Mouse (Mus musculus) heart, embryonic 13.5 days (tissue): ENCODE measurements around the gene Ibsp. TPM values are rescaled to one million over a fixed set of nuclear protein-coding genes. Genes with fewer than 3 reads are reported as not detected.

Experiments used
- ATAC-seq: fragments of 200-750 bp; cut with Nextera tagmentation; 2 replicates; pipeline ENCODE4 v1.8.0; 2017; ENCODE audit warnings: moderate TSS enrichment; ENCODE audit not compliant: insufficient number of reproducible peaks, low FRiP score, low TSS enrichment; ENCODE audit errors: extremely low read depth
- H3K27ac ChIP-seq: fragments of 300-500 bp; sonication (generic); replicated peaks from 2 replicates; pipeline ENCODE4 v1.5.1; 2015; ENCODE audit warnings: moderate library complexity, mild to moderate bottlenecking, inconsistent platforms
- H3K27me3 ChIP-seq: fragments of 300-500 bp; sonication (generic); replicated peaks from 2 replicates; pipeline ENCODE4 v1.6.1; 2015; ENCODE audit warnings: mild to moderate bottlenecking, inconsistent platforms
- H3K36me3 ChIP-seq: fragments of 300-500 bp; sonication (generic); 2 replicates; pipeline ENCODE4 v1.6.1; 2015; ENCODE audit warnings: mild to moderate bottlenecking, inconsistent platforms
- H3K4me1 ChIP-seq: fragments of 300-500 bp; sonication (generic); 2 replicates; pipeline ENCODE4 v1.6.1; 2015; ENCODE audit warnings: inconsistent platforms
- H3K4me2 ChIP-seq: fragments of 300-500 bp; sonication (generic); 2 replicates; pipeline ENCODE4 v1.6.1; 2015; ENCODE audit warnings: inconsistent platforms, mild to moderate bottlenecking, moderate library complexity
- H3K4me3 ChIP-seq: fragments of 300-500 bp; sonication (generic); 2 replicates; pipeline ENCODE4 v1.5.1; 2015; ENCODE audit warnings: moderate library complexity, mild to moderate bottlenecking, inconsistent platforms
- H3K9ac ChIP-seq: fragments of 300-500 bp; sonication (generic); 2 replicates; pipeline ENCODE4 v1.6.1; 2015; ENCODE audit warnings: inconsistent platforms, mild to moderate bottlenecking, moderate library complexity
- H3K9me3 ChIP-seq: fragments of 300-500 bp; sonication (generic); 2 replicates; pipeline ENCODE4 v1.6.1; 2016; ENCODE audit warnings: inconsistent platforms
- WGBS: fragments of 180-500 bp; shearing (Covaris S2); methylation state at CpG from one replicate; pipeline ENCODE4 v1.1.7; 2015; ENCODE audit warnings: mixed read lengths; 5-methylcytosine and 5-hydroxymethylcytosine counted together
- polyA plus RNA-seq: library from polyadenylated mRNA; unstranded; fragments of >200 nt; fragmentation: Nextera tagmentation; extraction: Ambion mirVana; gene quantifications from 2 replicates; pipeline ENCODE4 v1.2.1, GENCODE M21; 2015

The Ibsp gene
- polyA plus RNA-seq: 0.06 and 0.17 TPM in 2 replicates

- no peak within 1 kb of the TSS for H3K4me3 ChIP-seq
- no peak within 1 kb of the TSS for H3K9ac ChIP-seq
- no peaks in the 10 kb centered on the region for H3K27me3 ChIP-seq
- no peaks in the 10 kb centered on the region for H3K9me3 ChIP-seq
- no peak within 1 kb of the TSS for H3K27ac ChIP-seq
- H3K4me1 ChIP-seq: no peaks in the 10 kb centered on the region
- 50% methylated on average over 6 of the region's 6 CpGs for WGBS
- H3K4me2 ChIP-seq: no peak within 1 kb of the TSS
- no peak for ATAC-seq
- H3K36me3 ChIP-seq: no peaks in the 10 kb centered on the region
Measured at GRCm38 (mm10) chr5:104298994-104299393, at the start of gene Ibsp. TSS of gene Ibsp (plus strand) at chr5:104299171.

- no peaks in the 10 kb centered on the region for H3K4me1 ChIP-seq
- H3K4me2 ChIP-seq: no peak overlapping the region
- H3K27me3 ChIP-seq: no peaks in the 10 kb centered on the region
- no peaks in the 10 kb centered on the region for H3K36me3 ChIP-seq
- no peaks in the 10 kb centered on the region for H3K9me3 ChIP-seq
- H3K4me3 ChIP-seq: no peak overlapping the region
- no peak overlapping the region for H3K27ac ChIP-seq
- WGBS: 68% methylated on average over 5 of the region's 5 CpGs
- no peak for ATAC-seq
- no peak overlapping the region for H3K9ac ChIP-seq
Measured at GRCm38 (mm10) chr5:104251811-104252210, 47.2 kb upstream of the Ibsp start.

GRCm38 (mm10) chr5:104256585-104256984, 42.4 kb upstream of the Ibsp start:
- H3K4me3 ChIP-seq: no peak overlapping the region
- no peaks in the 10 kb centered on the region for H3K9me3 ChIP-seq
- no peak overlapping the region for H3K9ac ChIP-seq
- H3K27me3 ChIP-seq: no peaks in the 10 kb centered on the region
- no peaks in the 10 kb centered on the region for H3K36me3 ChIP-seq
- 60% methylated on average over 3 of the region's 3 CpGs for WGBS
- no peaks in the 10 kb centered on the region for H3K4me1 ChIP-seq
- no peak overlapping the region for H3K4me2 ChIP-seq
- no peak overlapping the region for H3K27ac ChIP-seq
- no peak for ATAC-seq

- Histone ChIP-seq H3K9me3 (no peaks in the 10 kb centered on the region), H3K9ac (no peak overlapping the region), H3K27me3 (no peaks in the 10 kb centered on the region), H3K4me2 (no peak overlapping the region), H3K4me3 (no peak overlapping the region), H3K27ac (no peak overlapping the region), H3K4me1 (no peaks in the 10 kb centered on the region), H3K36me3 (no peaks in the 10 kb centered on the region)
- ATAC-seq: no peak
- 68% methylated on average over 4 of the region's 4 CpGs for WGBS
Measured at GRCm38 (mm10) chr5:104261908-104262461, 37.0 kb upstream of the Ibsp start.

- Histone ChIP-seq H3K4me1 (no peaks in the 10 kb centered on the region), H3K4me3 (no peak overlapping the region), H3K9me3 (no peaks in the 10 kb centered on the region), H3K27ac (no peak overlapping the region), H3K4me2 (no peak overlapping the region), H3K9ac (no peak overlapping the region), H3K36me3 (no peaks in the 10 kb centered on the region), H3K27me3 (no peaks in the 10 kb centered on the region)
- no peak for ATAC-seq
- WGBS: 84% methylated on average over 13 of the region's 13 CpGs
Measured at GRCm38 (mm10) chr5:104263014-104263776, 35.8 kb upstream of the Ibsp start.

DNA sequence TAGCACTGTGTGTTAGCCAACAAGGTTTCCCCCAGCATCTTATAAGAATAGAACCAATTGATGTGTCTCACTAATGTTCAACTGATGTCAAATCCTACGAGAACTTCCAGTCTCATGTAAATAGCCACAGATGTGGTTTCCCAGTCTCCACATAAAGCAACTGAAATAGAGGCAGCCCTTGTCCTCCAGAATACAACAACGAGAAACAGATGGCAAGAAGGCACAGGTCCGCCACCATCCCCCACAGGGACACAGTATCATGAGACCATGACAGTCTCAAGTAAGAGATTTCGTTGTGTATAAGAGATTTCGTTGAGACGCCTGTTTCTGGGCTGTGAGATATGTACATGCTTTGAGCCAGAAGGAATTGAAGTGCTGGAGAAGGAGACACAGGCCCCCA, 4.8 kb upstream of the Ibsp start:
- ATAC-seq: no peak
- Histone ChIP-seq H3K4me2 (no peak overlapping the region), H3K36me3 (no peaks in the 10 kb centered on the region), H3K9me3 (no peaks in the 10 kb centered on the region), H3K4me1 (no peaks in the 10 kb centered on the region), H3K27me3 (no peaks in the 10 kb centered on the region), H3K4me3 (no peak overlapping the region), H3K27ac (no peak overlapping the region), H3K9ac (no peak overlapping the region)
- 62% methylated on average over 6 of the region's 6 CpGs for WGBS

- ATAC-seq: no peak
- H3K36me3 ChIP-seq: no peaks in the 10 kb centered on the region
- no peak overlapping the region for H3K4me2 ChIP-seq
- no peak overlapping the region for H3K9ac ChIP-seq
- H3K4me1 ChIP-seq: no peaks in the 10 kb centered on the region
- no peaks in the 10 kb centered on the region for H3K9me3 ChIP-seq
- no peak overlapping the region for H3K4me3 ChIP-seq
- 65% methylated on average over 1 of the region's 1 CpGs for WGBS
- H3K27me3 ChIP-seq: no peaks in the 10 kb centered on the region
- no peak overlapping the region for H3K27ac ChIP-seq
Measured at GRCm38 (mm10) chr5:104314073-104314472, 15.1 kb downstream of the Ibsp start.

DNA sequence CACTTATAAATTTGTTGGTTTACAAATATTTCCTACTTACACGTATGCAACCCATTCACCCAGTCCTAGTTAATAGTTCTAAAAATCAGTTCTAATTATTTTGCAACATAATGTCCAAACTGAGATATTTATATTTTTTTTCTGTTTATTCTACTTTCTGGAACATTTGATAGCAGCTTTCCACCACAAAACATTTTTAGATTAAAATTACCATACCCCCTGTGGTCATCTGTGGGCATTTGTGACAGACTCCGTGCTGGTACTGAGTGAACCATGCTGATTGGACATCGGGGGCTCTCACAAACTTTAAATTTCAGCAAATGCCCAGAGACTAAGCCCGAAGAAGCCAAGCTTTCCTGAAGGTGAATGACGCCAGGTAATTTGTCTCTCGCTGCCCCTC, 26.1 kb downstream of the Ibsp start, which contains the start of gene Mepe:
Gene Mepe, plus strand, starts transcription at position 301 of the 400 bp plus-strand sequence.
- Histone ChIP-seq H3K4me2 (no peak within 1 kb of the TSS), H3K9ac (no peak within 1 kb of the TSS), H3K4me3 (no peak within 1 kb of the TSS), H3K9me3 (no peaks in the 10 kb centered on the region), H3K27me3 (no peaks in the 10 kb centered on the region), H3K36me3 (no peaks in the 10 kb centered on the region), H3K4me1 (no peaks in the 10 kb centered on the region), H3K27ac (no peak within 1 kb of the TSS)
- WGBS: 85% methylated on average over 6 of the region's 6 CpGs
- ATAC-seq: no peak

DNA sequence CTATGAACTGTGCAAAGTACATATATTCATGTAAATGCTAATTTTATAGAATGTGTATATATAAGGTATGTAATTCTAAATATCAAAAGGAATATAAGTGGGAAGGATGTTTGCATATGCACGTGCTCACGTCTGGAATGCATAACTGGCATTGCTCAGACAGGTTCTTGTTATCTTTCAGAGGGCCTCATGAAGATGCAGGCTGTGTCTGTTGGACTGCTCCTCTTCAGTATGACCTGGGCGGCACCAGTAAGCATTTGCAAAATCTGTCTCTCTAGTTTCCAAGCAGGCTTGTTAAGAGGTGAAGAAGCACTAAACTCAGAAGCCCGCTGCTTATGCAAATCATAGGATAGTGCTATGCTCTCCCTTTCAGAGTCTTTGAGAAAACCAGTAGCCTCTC, 27.9 kb downstream of the Ibsp start:
- Histone ChIP-seq H3K27ac (no peak overlapping the region), H3K36me3 (no peaks in the 10 kb centered on the region), H3K27me3 (no peaks in the 10 kb centered on the region), H3K4me3 (no peak overlapping the region), H3K9ac (no peak overlapping the region), H3K4me1 (no peaks in the 10 kb centered on the region), H3K9me3 (no peaks in the 10 kb centered on the region), H3K4me2 (no peak overlapping the region)
- ATAC-seq: no peak
- WGBS: 53% methylated on average over 4 of the region's 4 CpGs

GRCm38 (mm10) chr5:104327389-104327788, 28.4 kb downstream of the Ibsp start:
- Histone ChIP-seq H3K4me1 (no peaks in the 10 kb centered on the region), H3K4me3 (no peak overlapping the region), H3K36me3 (no peaks in the 10 kb centered on the region), H3K27me3 (no peaks in the 10 kb centered on the region), H3K9me3 (no peaks in the 10 kb centered on the region), H3K9ac (no peak overlapping the region), H3K27ac (no peak overlapping the region), H3K4me2 (no peak overlapping the region)
- ATAC-seq: no peak
- 74% methylated on average over 8 of the region's 8 CpGs for WGBS

DNA sequence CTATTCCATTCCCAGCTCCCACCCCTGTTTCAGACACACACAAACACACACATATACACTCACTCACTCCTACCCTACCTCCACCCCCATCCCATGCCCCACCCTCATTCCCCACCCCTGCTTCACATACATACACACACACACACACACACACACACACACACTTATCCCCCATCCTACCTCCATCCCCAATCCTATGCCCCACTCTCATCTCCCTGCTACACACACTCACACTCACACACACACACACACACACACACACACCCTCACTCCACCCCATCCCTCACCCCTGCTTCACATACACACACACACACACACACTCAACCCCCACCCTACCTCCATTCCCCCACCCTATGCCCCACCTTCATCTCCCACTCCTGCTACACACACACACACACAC, 28.9 kb downstream of the Ibsp start:
- Histone ChIP-seq H3K9ac (no peak overlapping the region), H3K36me3 (no peaks in the 10 kb centered on the region), H3K27me3 (no peaks in the 10 kb centered on the region), H3K4me3 (no peak overlapping the region), H3K4me1 (0 out of 2 replicates have a peak, but pooled peaks cover under 1% of the 10 kb centered on the region), H3K27ac (no peak overlapping the region), H3K9me3 (no peaks in the 10 kb centered on the region), H3K4me2 (no peak overlapping the region)
- ATAC-seq: no peak

DNA sequence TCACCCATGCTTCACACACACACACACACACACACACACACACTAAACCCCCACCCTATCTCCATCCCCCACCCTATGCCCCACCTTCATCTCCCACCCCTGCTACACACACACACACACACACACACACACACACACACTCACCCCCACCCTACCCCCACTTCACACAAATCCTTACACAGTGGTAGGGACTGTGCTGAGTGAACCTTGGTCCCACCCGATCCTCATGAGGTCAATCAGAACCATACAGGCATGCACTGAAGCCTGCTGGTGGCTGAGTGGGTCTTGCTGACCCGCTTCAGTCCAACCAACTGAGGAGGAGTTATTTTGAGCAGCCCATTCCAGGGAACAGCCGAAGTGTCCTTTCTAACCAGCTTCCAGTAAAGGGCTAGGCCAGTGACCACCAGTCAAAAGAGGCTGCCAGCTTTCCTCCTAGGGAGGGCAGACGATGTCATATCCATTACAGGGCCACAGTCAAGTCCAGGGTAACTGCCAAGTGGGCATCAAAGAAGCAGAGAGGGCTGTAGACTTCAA, 29.4 kb downstream of the Ibsp start:
- H3K4me1 ChIP-seq: 0 out of 2 replicates have a peak, but pooled peaks cover 5% of the 10 kb centered on the region
- H3K4me2 ChIP-seq: no peak overlapping the region
- H3K9me3 ChIP-seq: no peaks in the 10 kb centered on the region
- H3K9ac ChIP-seq: no peak overlapping the region
- H3K36me3 ChIP-seq: no peaks in the 10 kb centered on the region
- no peaks in the 10 kb centered on the region for H3K27me3 ChIP-seq
- 69% methylated on average over 4 of the region's 4 CpGs for WGBS
- no peak overlapping the region for H3K4me3 ChIP-seq
- no peak for ATAC-seq
- H3K27ac ChIP-seq: no peak overlapping the region
